Mouse (Mus musculus) spleen, postnatal 36 days (tissue): Measurements from ENCODE around the gene Gm1043.

Experiments
- DNase-seq, 2 experiments: peaks; one replicate each; pipeline ENCODE4 v3.0.0; 2022; ENCODE audit warnings: low spot score in 2 of 2, mixed read lengths in 1 of 2

Gm1043 gene

DNA sequence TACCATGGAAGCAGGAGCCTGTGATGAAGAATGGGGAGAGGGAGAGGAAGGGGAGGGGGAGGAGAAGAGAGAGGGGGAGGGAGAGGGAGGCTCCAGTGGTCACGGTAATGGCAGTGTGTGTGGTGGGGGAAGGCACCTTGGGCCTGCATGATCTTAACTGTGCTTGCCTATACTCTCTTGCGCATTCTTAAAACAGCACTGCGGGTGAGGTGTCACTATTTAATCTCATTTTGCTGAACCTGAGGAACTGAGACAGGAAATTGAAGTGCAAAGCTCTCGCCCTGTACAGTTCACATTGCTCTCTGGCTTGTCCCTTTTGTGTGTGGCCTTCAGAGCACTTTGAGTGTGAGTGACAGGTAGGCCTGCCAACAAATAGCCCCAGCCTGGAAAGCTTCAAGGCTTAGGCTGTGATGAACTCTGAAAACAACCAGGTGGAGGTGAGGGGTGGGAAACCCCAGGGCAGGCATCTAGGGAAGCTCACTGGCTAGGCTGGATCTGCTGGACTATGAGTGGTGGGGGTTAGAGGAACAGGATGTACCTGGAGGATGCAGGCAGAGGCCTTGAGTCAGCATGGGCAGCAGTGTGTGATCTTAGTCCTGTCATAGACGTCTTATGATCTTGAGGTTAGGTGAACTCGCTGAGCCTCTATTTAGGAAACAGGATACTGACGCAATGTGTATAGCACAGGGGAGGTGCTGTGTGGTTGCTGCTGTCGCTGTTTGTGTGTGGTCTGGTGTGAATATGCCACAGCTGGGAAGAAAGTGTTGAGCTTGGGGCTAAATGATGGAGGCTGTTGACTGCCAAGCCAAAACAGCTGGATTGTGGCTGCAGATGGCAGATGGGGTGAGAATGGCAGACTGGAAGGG, 18.2 kb upstream of the Gm1043 start:
- DNase-seq: peak; percentile 68 to 69

DNA sequence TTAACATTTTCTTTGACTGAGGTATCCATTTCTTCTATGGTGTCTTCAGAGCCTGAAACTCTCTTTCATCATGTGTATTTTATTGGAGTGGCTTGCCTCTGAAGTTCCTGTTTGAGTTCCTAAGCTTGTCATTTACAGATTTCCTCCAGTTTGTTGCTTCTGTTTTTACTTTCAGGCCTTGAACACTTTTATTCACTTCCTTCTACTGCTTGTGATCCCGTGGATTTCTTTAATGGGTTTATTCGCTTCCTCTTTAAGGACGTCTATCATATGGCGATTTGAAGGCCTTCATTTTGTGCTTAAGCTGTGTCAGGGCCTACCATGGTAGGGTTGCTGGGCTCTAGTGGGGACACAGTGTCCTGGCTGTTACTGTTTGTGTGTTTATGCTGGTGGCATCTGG, 11.5 kb upstream of the Gm1043 start:
- DNase-seq: no peak

DNA sequence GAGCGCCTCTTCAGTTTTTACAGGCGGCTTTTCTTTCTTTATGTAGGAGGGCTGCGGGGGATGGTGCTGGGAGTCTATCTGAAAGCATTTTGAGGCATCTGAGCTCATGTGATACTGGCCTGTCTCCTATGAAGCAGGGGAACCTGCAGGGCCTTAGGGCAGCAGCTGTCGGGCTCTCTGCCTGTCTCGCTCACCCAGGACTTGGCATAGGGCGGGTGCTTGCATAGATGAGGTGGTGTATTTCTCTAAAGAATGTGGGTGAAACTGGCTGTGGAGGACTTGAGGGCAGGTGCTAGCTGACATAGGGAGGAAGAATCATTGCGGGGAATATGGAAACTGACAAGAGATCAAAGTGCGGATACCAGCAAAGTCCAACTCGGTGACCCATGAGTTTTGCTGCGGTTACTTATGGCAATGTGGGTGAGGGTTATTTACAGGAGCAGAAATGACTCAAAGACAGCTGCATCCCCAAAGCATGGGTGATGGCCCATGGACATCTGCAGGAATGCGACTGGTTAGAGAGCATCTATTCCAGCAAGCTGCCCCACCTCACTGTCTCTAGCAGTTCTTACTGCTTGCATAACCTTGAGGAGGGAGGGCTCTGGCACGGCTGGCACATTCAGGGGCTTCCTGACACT, 8.4 kb upstream of the Gm1043 start:
- no peak for DNase-seq

GRCm38 (mm10) chr5:37077330-37077698, 7.9 kb upstream of the Gm1043 start:
- DNase-seq: no peak

DNA sequence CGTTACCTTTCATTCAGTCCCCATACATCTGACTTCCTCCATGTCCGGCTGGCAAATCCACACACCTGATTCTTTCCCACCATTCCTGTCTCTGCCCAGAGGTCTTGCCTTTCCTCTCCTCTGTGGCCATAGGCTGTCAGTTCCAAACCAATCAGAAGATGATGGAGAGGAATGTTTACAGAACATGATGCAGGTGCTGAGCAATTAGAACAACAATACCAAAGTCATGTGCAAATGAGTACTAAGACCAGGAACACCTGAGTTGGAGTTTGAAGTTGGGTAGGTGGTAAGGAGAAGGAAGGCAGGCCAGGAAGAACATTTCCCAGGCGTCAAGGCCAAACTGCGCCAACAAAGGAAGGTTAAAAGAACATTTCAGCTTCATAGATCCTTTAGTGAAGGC, 5.7 kb upstream of the Gm1043 start:
- no peak for DNase-seq

DNA sequence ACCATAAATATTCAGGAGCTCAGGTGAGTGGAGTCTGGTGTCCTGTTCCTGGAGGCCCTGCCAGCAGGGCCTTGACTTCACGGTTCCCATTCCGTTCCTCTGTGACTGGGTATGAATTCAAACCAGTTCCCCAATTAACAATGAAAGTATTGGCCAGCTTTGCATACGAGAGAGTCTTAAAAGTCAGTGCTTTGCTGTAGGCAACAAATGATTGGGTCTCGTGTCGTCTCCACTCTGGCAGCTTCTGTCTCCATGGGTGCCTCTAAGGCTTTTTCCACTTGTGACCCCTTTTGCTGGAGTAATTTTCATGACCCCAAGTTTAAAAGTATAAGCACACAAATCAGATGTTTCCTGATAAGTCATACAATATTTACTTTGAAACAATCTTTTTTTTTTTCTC, 4.6 kb upstream of the Gm1043 start:
- DNase-seq: no peak

DNA sequence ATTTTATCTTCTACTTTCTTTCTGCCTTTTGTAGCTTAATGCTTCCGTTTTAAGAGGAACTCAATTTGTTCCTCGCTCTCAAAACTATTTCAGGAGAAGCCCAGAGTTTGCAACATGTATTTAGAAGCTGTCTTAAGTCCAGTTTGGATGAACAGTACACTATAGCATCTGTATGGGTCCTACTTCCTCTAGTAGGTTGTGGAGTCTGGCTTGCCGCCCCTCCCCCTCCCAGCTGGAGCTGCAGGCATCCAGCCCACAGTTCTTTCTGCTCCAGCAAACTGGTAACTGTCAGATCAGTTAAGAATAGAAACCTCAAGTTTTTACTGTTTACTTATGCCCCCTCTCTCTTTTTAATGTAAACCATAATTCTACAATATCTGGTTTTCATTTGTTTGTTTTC, 2.8 kb upstream of the Gm1043 start:
- DNase-seq: peak; percentile 59 to 67

DNA sequence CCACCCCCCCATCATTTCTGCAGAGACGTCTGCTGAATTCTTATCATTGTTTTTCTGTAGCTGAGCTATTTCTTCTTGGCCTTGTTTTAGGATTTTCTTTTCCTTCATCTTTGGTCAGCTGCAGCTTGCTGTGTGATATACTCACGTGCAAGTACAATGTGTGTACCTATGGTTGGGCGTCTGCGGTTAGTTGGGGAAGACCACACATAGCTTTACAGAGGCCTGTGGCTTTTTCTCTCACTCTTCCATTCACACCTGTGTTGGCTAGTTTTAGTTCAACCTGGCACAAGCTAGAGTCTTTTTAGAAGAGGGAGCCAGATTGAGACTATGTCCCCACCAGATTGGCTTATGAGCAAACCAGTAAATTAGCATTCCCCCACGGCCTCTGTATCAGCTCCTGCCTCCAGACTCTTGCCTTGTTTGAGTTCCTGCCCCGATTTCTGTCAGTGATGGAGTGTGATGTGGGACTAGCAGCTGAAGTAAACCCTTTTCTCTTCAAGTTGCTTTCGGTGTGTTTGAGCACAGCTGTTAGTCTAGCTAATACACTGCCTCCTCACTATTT, 1.9 kb upstream of the Gm1043 start:
- DNase-seq: peak in 1 of 2 experiments; percentile 30

- no peak for DNase-seq
Observed at GRCm38 (mm10) chr5:37083850-37084249, 1.3 kb upstream of the Gm1043 start.

DNA sequence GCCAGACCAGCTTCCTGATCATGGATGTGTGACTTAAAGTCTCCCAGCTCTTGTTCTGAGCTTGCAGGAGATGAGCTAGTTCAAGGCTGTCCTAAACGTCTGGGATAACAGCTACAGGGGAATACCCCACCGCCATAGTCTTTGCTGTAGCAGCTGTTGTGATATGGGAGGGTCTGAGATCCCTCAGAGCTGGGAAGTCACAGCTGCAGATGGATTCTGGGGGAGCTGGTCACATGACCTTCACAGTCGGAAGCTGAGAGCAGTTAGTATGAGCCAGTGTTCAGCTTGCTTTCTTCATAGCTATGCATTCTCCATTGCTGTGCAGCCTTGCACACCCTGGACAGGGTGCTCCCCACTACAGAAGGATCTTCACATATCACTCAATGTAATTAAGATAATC, 748 bp downstream of the Gm1043 start:
- no peak for DNase-seq

GRCm38 (mm10) chr5:37087786-37088185, 2.6 kb downstream of the Gm1043 start:
- DNase-seq: no peak

GRCm38 (mm10) chr5:37088342-37089108, 3.4 kb downstream of the Gm1043 start:
- peak; percentile 40 to 44 for DNase-seq

DNA sequence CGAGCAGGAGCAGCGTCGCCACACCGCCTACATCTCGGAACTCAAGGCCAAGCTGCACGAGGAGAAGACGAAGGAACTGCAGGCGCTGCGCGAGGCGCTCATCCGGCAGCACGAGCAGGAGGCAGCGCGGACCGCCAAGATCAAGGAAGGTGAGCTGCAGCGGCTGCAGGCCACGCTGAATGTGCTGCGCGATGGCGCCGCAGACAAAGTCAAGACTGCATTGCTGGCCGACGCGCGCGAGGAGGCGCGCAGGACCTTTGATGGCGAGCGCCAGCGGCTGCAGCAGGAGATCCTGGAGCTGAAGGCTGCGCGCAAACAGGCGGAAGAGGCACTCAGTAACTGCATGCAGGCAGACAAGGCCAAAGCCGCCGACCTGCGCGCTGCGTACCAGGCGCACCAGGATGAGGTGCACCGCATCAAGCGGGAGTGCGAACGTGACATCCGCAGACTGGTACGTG, 6.0 kb downstream of the Gm1043 start:
- no peak for DNase-seq

GRCm38 (mm10) chr5:37094941-37095340, 9.8 kb downstream of the Gm1043 start:
- no peak for DNase-seq

- no peak for DNase-seq
Observed at GRCm38 (mm10) chr5:37097591-37097990, 12.4 kb downstream of the Gm1043 start.

DNA sequence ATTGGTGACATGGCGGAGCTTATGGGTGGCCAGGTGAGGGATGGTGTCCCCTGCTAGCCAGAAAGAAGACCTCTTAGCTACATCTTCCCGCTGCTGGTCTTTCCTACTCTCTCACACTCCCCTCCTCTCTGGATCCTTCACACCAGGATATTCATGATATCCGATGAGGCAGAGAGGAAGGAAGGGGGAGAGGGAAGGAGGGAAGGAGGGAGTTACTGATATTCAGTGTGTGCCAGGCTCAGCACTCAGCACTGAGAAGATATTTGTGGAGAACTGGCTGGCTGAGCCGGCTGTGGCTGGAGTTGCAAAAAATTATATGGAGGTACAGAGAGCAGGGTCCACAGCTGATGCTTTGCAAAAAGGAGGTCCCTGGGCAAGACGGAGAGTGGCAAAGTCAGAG, 15.6 kb downstream of the Gm1043 start:
- no peak for DNase-seq

DNA sequence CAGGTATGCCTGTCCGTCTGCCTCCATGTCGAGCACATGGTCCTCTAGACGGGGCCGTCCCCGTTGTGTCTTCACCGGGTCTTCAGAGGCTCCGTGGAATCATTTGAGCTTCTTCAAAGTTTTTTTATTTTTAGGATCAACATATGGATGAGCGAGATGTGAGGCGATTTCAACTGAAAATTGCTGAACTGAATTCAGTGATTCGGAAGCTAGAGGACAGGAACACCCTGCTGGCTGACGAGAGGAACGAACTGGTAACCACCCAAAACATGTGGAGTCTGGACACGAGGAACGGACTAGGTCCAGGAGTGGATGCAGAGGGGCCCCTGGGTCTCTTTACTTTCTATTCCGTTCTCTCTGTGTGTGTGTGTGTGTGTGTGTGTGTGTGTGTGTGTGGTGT, 16.5 kb downstream of the Gm1043 start:
- DNase-seq: no peak

DNA sequence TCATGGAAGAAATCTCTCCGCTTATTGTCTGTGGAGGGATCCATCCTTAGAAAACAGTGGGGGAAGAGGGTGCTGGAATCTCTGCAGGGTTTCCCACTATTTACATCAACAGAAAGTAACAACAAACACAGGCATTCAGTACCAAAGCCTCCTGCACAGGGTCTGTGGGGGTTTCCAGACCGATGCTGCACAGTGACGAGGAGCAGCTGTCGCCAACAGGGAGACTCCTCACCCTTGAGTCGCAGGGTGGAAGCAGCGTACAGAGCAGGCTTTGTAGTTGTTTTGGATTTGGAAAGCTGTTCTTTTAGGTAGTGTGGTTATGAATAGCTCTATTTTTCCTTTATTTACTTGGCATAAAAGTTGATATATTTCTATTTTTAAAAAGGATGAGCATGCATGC, 16.9 kb downstream of the Gm1043 start:
- no peak for DNase-seq

DNA sequence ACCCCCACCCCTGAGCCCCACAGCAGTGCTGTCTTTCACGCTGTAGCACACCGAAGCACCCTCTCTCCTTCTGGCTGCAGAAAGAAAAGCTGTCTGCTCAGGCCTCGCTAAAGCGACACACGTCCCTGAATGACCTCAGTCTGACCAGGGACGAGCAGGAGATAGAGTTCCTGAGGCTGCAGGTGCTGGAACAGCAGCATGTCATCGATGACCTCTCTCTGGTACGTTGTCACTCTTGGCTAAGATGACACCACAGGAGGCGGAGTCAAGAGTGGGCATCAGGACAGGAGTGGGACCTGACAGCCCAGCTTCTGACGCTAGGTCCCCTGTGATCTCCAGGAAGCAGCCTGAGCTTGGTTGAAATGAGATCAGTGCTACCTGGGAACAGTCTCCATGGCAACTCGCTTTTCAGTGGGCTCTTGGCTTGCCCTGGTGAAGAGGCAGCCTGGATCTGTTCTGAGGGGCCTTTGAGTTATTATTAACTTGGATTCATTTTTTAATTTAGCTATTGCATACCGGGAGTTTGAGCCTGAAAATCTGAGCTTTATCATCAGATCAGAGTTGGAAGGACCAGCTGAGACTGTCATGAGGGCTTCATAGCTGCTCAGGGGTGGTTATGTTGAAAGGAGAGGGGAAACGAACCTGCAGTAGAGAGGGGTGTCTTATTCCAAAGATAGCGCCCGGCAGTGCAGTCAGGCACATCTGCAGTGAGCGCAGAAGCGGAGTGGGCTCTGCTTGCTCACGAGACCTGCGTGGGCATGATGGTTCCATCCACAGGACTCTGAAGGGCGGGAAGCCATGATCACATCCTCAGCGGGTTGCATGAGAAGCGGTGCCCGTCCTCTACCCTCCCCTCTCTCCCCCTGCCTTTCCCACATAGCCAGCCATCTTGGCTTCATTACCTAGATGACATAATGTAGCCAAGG, 20.6 kb downstream of the Gm1043 start:
- no peak for DNase-seq

DNA sequence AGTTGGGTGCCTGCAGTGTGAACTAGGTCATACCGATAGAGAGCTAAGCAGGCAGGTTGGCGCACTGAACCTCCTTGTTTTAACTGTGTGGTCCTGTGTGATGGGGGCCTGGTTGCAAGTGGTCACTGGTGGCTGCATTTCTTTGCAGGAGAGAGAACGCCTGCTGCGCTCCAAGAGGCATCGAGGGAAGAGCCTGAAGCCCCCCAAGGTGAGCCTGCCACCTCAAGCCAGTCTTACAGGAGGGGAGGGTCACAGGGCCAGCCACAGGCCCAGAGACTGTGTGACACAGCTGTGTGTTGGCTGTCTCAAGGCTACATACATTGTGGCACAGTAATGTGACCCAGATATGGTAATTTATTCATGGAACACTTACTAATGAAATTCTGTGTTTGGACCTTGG, 21.9 kb downstream of the Gm1043 start:
- DNase-seq: no peak

DNA sequence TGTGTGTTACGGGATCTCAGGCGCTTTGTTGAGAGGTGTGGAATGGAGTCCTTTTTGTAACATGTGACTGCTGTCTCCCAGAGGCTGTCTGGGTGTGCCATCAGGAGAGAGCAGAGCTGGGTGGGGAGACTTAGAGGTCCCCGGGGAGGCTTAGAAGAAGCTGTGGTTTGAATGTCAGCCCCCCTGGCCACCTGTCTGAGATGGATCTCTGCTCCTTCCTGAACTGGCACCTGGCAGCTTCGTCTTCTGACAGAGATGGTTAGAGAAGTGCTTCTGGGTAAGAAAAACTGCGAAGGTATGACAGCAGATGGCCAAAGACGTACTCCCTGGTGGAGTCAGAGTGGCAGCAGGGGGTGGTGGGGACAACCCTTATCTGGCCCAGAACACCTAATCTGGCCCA, 22.4 kb downstream of the Gm1043 start:
- DNase-seq: peak in 1 of 2 experiments; percentile 11
